Mouse (Mus musculus): Measurements from ENCODE around the gene Csrp3. TPM values are rescaled to one million over a fixed set of nuclear protein-coding genes. Genes with fewer than 3 reads are reported as not detected.

Csrp3 gene
- polyA plus RNA-seq, 1 experiment from 2014 or later: not detected

DNA sequence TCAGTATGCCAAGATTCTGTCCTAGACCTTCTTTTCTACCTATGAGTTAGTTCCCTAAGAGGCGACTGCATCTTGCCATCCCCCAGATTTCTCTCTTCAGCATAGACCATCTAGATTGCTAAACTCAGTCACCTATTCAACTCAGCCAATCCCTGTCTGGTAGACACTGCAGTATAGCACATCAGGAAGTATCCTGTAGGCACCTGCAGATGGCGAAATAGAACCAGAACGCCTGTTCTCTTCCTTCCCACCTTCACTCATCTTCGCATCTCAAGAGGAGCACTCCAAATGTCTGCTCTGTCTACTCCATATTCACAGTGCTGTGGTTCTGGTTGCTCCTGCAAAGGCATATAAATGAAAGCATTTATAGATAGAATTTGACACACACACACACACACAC, 41.2 kb downstream of the Csrp3 start:
- DNase-seq (ENCODE audit: low spot score) (no peak), ATAC-seq (replicated peaks; ENCODE audit: low FRiP score, low read depth) (no peak)
- Histone ChIP-seq H3K4me3 (replicated peaks; ENCODE audit: low read depth, low read length) (no peak overlapping the region), H3K36me3 (ENCODE audit: insufficient read depth, low read length) (peaks cover 31% of the 10 kb centered on the region), H3K27ac (no peak overlapping the region), H3K4me2 (ENCODE audit: low read length) (no peak overlapping the region), H3K9me3 (replicated peaks; ENCODE audit: low read length) (no peaks in the 10 kb centered on the region), H3K27me3 (ENCODE audit: insufficient read depth, low read length) (no peaks in the 10 kb centered on the region), H3K9ac (ENCODE audit: low read depth, low read length) (no peak overlapping the region), H3K4me1 (replicated peaks; ENCODE audit: insufficient read depth, low read length) (no peaks in the 10 kb centered on the region)
- TF ChIP-seq CTCF (IDR thresholded peaks at IDR 0.05; ENCODE audit: low read depth): no peak
- 81% methylated on average over 4 of the region's 4 CpGs for WGBS

GRCm38 (mm10) chr7:48803381-48803780, 44.5 kb downstream of the Csrp3 start:
- Histone ChIP-seq H3K4me3 (replicated peaks; ENCODE audit: low read depth, low read length) (no peak overlapping the region), H3K36me3 (ENCODE audit: insufficient read depth, low read length) (peaks cover 24% of the 10 kb centered on the region), H3K27ac (no peak overlapping the region), H3K4me2 (ENCODE audit: low read length) (no peak overlapping the region), H3K27me3 (ENCODE audit: insufficient read depth, low read length) (no peaks in the 10 kb centered on the region), H3K9ac (ENCODE audit: low read depth, low read length) (no peak overlapping the region), H3K9me3 (replicated peaks; ENCODE audit: low read length) (no peaks in the 10 kb centered on the region), H3K4me1 (replicated peaks; ENCODE audit: insufficient read depth, low read length) (no peaks in the 10 kb centered on the region)
- no peak for DNase-seq (ENCODE audit: low spot score)
- no peak for TF ChIP-seq CTCF (IDR thresholded peaks at IDR 0.05; ENCODE audit: low read depth)
- 78% methylated on average over 7 of the region's 7 CpGs for WGBS
- ATAC-seq (replicated peaks; ENCODE audit: low FRiP score, low read depth): no peak

GRCm38 (mm10) chr7:48795130-48795529, 52.7 kb downstream of the Csrp3 start:
- H3K4me3 ChIP-seq (replicated peaks; ENCODE audit: low read depth, low read length): no peak overlapping the region
- WGBS: 90% methylated on average over 3 of the region's 3 CpGs
- H3K4me1 ChIP-seq (replicated peaks; ENCODE audit: insufficient read depth, low read length): 0 out of 2 replicates have a peak, but pooled peaks cover 4% of the 10 kb centered on the region
- H3K27me3 ChIP-seq (ENCODE audit: insufficient read depth, low read length): no peaks in the 10 kb centered on the region
- ATAC-seq (replicated peaks; ENCODE audit: low FRiP score, low read depth) (no peak), DNase-seq (ENCODE audit: low spot score) (no peak)
- no peak overlapping the region for H3K27ac ChIP-seq
- peaks cover 4% of the 10 kb centered on the region; the same call in 1 of the 2 replicates for H3K36me3 ChIP-seq (ENCODE audit: insufficient read depth, low read length)
- no peaks in the 10 kb centered on the region for H3K9me3 ChIP-seq (replicated peaks; ENCODE audit: low read length)
- H3K9ac ChIP-seq (ENCODE audit: low read depth, low read length): no peak overlapping the region
- H3K4me2 ChIP-seq (ENCODE audit: low read length): no peak overlapping the region
- TF ChIP-seq CTCF (IDR thresholded peaks at IDR 0.05; ENCODE audit: low read depth): no peak

DNA sequence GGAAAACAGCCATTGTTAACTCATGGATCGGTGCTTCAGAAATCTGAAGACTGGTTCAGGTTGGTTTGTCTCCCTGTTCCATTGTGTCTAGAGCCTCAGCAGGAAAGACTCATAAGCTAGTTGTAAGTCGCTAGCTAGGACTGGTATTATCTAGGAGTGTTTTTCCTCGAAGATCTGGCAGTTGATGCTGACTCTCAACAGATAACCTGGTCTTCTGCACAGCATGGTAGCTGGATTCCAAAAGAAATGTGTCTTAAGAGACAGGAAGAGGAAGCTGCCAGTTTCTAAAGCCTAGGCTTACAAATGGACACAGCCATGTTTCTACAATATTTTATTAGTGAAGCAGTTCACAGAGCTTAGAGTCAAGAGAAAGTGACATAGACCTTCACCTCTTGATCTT, 56.4 kb downstream of the Csrp3 start:
- H3K27me3 ChIP-seq (ENCODE audit: insufficient read depth, low read length): no peaks in the 10 kb centered on the region
- ATAC-seq (replicated peaks; ENCODE audit: low FRiP score, low read depth): no peak
- H3K27ac ChIP-seq: no peak overlapping the region
- no peak overlapping the region for H3K4me3 ChIP-seq (replicated peaks; ENCODE audit: low read depth, low read length)
- 82% methylated on average over 3 of the region's 3 CpGs for WGBS
- no peaks in the 10 kb centered on the region for H3K9me3 ChIP-seq (replicated peaks; ENCODE audit: low read length)
- no peaks in the 10 kb centered on the region for H3K36me3 ChIP-seq (ENCODE audit: insufficient read depth, low read length)
- H3K4me1 ChIP-seq (replicated peaks; ENCODE audit: insufficient read depth, low read length): 0 out of 2 replicates have a peak, but pooled peaks cover 6% of the 10 kb centered on the region
- DNase-seq (ENCODE audit: low spot score): no peak
- no peak for TF ChIP-seq CTCF (IDR thresholded peaks at IDR 0.05; ENCODE audit: low read depth)
- no peak overlapping the region for H3K9ac ChIP-seq (ENCODE audit: low read depth, low read length)
- H3K4me2 ChIP-seq (ENCODE audit: low read length): no peak overlapping the region

DNA sequence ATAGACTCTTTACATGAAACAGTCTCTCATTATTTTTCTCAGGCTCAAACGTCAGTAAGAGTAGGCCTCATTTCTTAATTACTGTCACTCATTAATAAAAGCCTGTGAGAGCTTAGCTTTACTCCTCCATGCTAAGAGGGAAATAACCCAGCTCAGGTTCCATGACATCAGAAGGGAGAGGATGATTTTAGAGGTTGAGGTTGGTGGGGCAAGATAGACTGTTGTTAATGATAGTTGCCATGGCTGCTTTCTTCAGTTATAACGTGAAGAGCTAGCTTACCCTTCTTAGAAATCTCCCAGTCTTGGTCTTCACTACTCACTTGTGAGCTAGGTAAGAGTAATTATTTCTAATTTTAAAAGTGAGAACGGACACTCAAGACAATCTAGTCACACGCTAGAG, 57.7 kb downstream of the Csrp3 start:
- H3K27ac ChIP-seq: no peak overlapping the region
- H3K9me3 ChIP-seq (replicated peaks; ENCODE audit: low read length): no peaks in the 10 kb centered on the region
- ATAC-seq (replicated peaks; ENCODE audit: low FRiP score, low read depth) (no peak), DNase-seq (ENCODE audit: low spot score) (peak; percentile 57)
- no peak overlapping the region for H3K9ac ChIP-seq (ENCODE audit: low read depth, low read length)
- H3K4me2 ChIP-seq (ENCODE audit: low read length): peak overlapping the region; percentile 71
- H3K27me3 ChIP-seq (ENCODE audit: insufficient read depth, low read length): no peaks in the 10 kb centered on the region
- no peak for TF ChIP-seq CTCF (IDR thresholded peaks at IDR 0.05; ENCODE audit: low read depth)
- H3K36me3 ChIP-seq (ENCODE audit: insufficient read depth, low read length): no peaks in the 10 kb centered on the region
- WGBS: 40% methylated on average over 4 of the region's 4 CpGs
- 0 out of 2 replicates have a peak, but pooled peaks cover 6% of the 10 kb centered on the region for H3K4me1 ChIP-seq (replicated peaks; ENCODE audit: insufficient read depth, low read length)
- no peak overlapping the region for H3K4me3 ChIP-seq (replicated peaks; ENCODE audit: low read depth, low read length)

- TF ChIP-seq CTCF (IDR thresholded peaks at IDR 0.05; ENCODE audit: low read depth): no peak
- peak within 1 kb of the TSS; percentile 71 for H3K4me2 ChIP-seq (ENCODE audit: low read length)
- H3K9me3 ChIP-seq (replicated peaks; ENCODE audit: low read length): no peaks in the 10 kb centered on the region
- peak within 1 kb of the TSS; percentile 62 for H3K9ac ChIP-seq (ENCODE audit: low read depth, low read length)
- H3K4me3 ChIP-seq (replicated peaks; ENCODE audit: low read depth, low read length): peak within 1 kb of the TSS; percentile 79
- ATAC-seq (replicated peaks; ENCODE audit: low FRiP score, low read depth) (peak; percentile 100), DNase-seq (ENCODE audit: low spot score) (peak; percentile 97)
- H3K36me3 ChIP-seq (ENCODE audit: insufficient read depth, low read length): no peaks in the 10 kb centered on the region
- 0 out of 2 replicates have a peak, but pooled peaks cover 6% of the 10 kb centered on the region for H3K4me1 ChIP-seq (replicated peaks; ENCODE audit: insufficient read depth, low read length)
- WGBS: under 1% methylated on average over 52 of the region's 57 CpGs
- H3K27me3 ChIP-seq (ENCODE audit: insufficient read depth, low read length): no peaks in the 10 kb centered on the region
- H3K27ac ChIP-seq: peak within 1 kb of the TSS; percentile 91
Observed at GRCm38 (mm10) chr7:48788851-48789572, 58.8 kb downstream of the Csrp3 start, which contains the start of gene Zdhhc13. TSS of gene Zdhhc13 (plus strand) at chr7:48789003.

Data from kidney, postnatal 0 days (tissue).